Mouse (Mus musculus): ENCODE data around the gene Wdr45b. TPM values are rescaled to one million over a fixed set of nuclear protein-coding genes. Genes with fewer than 3 reads are reported as not detected.

Gene Wdr45b
- polyA plus RNA-seq (2014; fragmentation: Nextera tagmentation; extraction: Ambion mirVana), result 108 and 111 TPM in 2 replicates

- peaks cover 10% of the 10 kb centered on the region for H3K4me1 ChIP-seq (ENCODE audit: control insufficient read depth, insufficient read depth, low read length)
- under 1% methylated on average over 47 of the region's 69 CpGs for WGBS
Measured at GRCm38 (mm10) chr11:121354091-121354707, at the start of gene Wdr45b. Gene Wdr45b (minus strand): TSS chr11:121354445.

GRCm38 (mm10) chr11:121392405-121392804 lies 38.2 kb upstream of the Wdr45b start:
- Histone ChIP-seq H3K27me3 (replicated peaks; ENCODE audit: control insufficient read depth, insufficient read depth, low read length) (no peaks in the 10 kb centered on the region), H3K4me1 (ENCODE audit: control insufficient read depth, insufficient read depth, low read length) (peaks cover 6% of the 10 kb centered on the region; the same call in 1 of the 2 replicates)
- WGBS, result 92% methylated on average over 3 of the region's 3 CpGs

More at GRCm38 (mm10) chr11:121354091-121354707, at the start of gene Wdr45b:
- DNase-seq (ENCODE audit: low spot score) (peak; percentile 97), ATAC-seq (ENCODE audit: low read depth) (peak; percentile 99)
- H3K36me3 ChIP-seq (ENCODE audit: control insufficient read depth, insufficient read depth, low read length), result peaks cover 4% of the 10 kb centered on the region; the same call in 1 of the 2 replicates
- no peaks in the 10 kb centered on the region for H3K27me3 ChIP-seq (replicated peaks; ENCODE audit: control insufficient read depth, insufficient read depth, low read length)
- H3K9me3 ChIP-seq (ENCODE audit: control insufficient read depth, low read length), result no peaks in the 10 kb centered on the region
- peak within 1 kb of the TSS; percentile 87 for H3K4me3 ChIP-seq (ENCODE audit: low read depth, low read length)
- H3K4me2 ChIP-seq (ENCODE audit: low read depth, low read length), result peak within 1 kb of the TSS; percentile 85
- H3K9ac ChIP-seq (ENCODE audit: low read depth, low read length), result peak within 1 kb of the TSS; percentile 95
- H3K27ac ChIP-seq (replicated peaks; ENCODE audit: low read depth, low read length), result peak within 1 kb of the TSS; percentile 89

GRCm38 (mm10) chr11:121390793-121391192 lies 36.5 kb upstream of the Wdr45b start:
- no peak for DNase-seq (ENCODE audit: low spot score)
- no peak for ATAC-seq (ENCODE audit: low read depth)
- WGBS, result 71% methylated on average over 3 of the region's 3 CpGs
- Histone ChIP-seq H3K4me2 (ENCODE audit: low read depth, low read length) (no peak overlapping the region), H3K36me3 (ENCODE audit: control insufficient read depth, insufficient read depth, low read length) (no peaks in the 10 kb centered on the region), H3K4me3 (ENCODE audit: low read depth, low read length) (no peak overlapping the region), H3K27ac (replicated peaks; ENCODE audit: low read depth, low read length) (no peak overlapping the region), H3K4me1 (ENCODE audit: control insufficient read depth, insufficient read depth, low read length) (peaks cover 6% of the 10 kb centered on the region; the same call in 1 of the 2 replicates), H3K9me3 (ENCODE audit: control insufficient read depth, low read length) (no peaks in the 10 kb centered on the region), H3K27me3 (replicated peaks; ENCODE audit: control insufficient read depth, insufficient read depth, low read length) (no peaks in the 10 kb centered on the region), H3K9ac (ENCODE audit: low read depth, low read length) (no peak overlapping the region)

More at GRCm38 (mm10) chr11:121392405-121392804, 38.2 kb upstream of the Wdr45b start:
- H3K4me3 ChIP-seq (ENCODE audit: low read depth, low read length), result no peak overlapping the region
- no peak overlapping the region for H3K27ac ChIP-seq (replicated peaks; ENCODE audit: low read depth, low read length)
- no peak overlapping the region for H3K4me2 ChIP-seq (ENCODE audit: low read depth, low read length)
- DNase-seq (ENCODE audit: low spot score), result no peak
- no peaks in the 10 kb centered on the region for H3K36me3 ChIP-seq (ENCODE audit: control insufficient read depth, insufficient read depth, low read length)
- no peak for ATAC-seq (ENCODE audit: low read depth)
- no peaks in the 10 kb centered on the region for H3K9me3 ChIP-seq (ENCODE audit: control insufficient read depth, low read length)
- H3K9ac ChIP-seq (ENCODE audit: low read depth, low read length), result no peak overlapping the region

GRCm38 (mm10) chr11:121388554-121388945 lies 34.3 kb upstream of the Wdr45b start:
- H3K27ac ChIP-seq (replicated peaks; ENCODE audit: low read depth, low read length), result peak overlapping the region; percentile 39; the same call in 1 of the 2 replicates
- H3K4me3 ChIP-seq (ENCODE audit: low read depth, low read length), result peak overlapping the region; percentile 74
- 0 out of 2 replicates have a peak overlapping the region, but pooled peaks have one; percentile 8 for H3K9ac ChIP-seq (ENCODE audit: low read depth, low read length)
- H3K4me2 ChIP-seq (ENCODE audit: low read depth, low read length), result peak overlapping the region; percentile 68
- no peaks in the 10 kb centered on the region for H3K9me3 ChIP-seq (ENCODE audit: control insufficient read depth, low read length)
- WGBS, result 5% methylated on average over 6 of the region's 6 CpGs
- ATAC-seq (ENCODE audit: low read depth), result no peak; the same call in 1 of the 2 replicates
- no peaks in the 10 kb centered on the region for H3K36me3 ChIP-seq (ENCODE audit: control insufficient read depth, insufficient read depth, low read length)
- DNase-seq (ENCODE audit: low spot score), result no peak
- peaks cover 6% of the 10 kb centered on the region; the same call in 1 of the 2 replicates for H3K4me1 ChIP-seq (ENCODE audit: control insufficient read depth, insufficient read depth, low read length)
- H3K27me3 ChIP-seq (replicated peaks; ENCODE audit: control insufficient read depth, insufficient read depth, low read length), result no peaks in the 10 kb centered on the region

- Histone ChIP-seq H3K27me3 (replicated peaks; ENCODE audit: control insufficient read depth, insufficient read depth, low read length) (no peaks in the 10 kb centered on the region), H3K27ac (replicated peaks; ENCODE audit: low read depth, low read length) (peak within 1 kb of the TSS; percentile 39; the same call in 1 of the 2 replicates), H3K36me3 (ENCODE audit: control insufficient read depth, insufficient read depth, low read length) (no peaks in the 10 kb centered on the region), H3K9me3 (ENCODE audit: control insufficient read depth, low read length) (no peaks in the 10 kb centered on the region), H3K9ac (ENCODE audit: low read depth, low read length) (peak within 1 kb of the TSS; percentile 68), H3K4me3 (ENCODE audit: low read depth, low read length) (peak within 1 kb of the TSS; percentile 74), H3K4me1 (ENCODE audit: control insufficient read depth, insufficient read depth, low read length) (peaks cover 6% of the 10 kb centered on the region; the same call in 1 of the 2 replicates), H3K4me2 (ENCODE audit: low read depth, low read length) (peak within 1 kb of the TSS; percentile 68)
- WGBS, result 1% methylated on average over 50 of the region's 61 CpGs
- DNase-seq (ENCODE audit: low spot score), result peak; percentile 100
- peak; percentile 100 for ATAC-seq (ENCODE audit: low read depth)
Measured at GRCm38 (mm10) chr11:121387750-121388553, 33.7 kb upstream of the Wdr45b start, which contains the start of gene Rab40b. Gene Rab40b (minus strand): TSS chr11:121388251.

- Histone ChIP-seq H3K27me3 (replicated peaks; ENCODE audit: control insufficient read depth, insufficient read depth, low read length) (no peaks in the 10 kb centered on the region), H3K27ac (replicated peaks; ENCODE audit: low read depth, low read length) (no peak overlapping the region), H3K4me1 (ENCODE audit: control insufficient read depth, insufficient read depth, low read length) (no peaks in the 10 kb centered on the region), H3K4me3 (ENCODE audit: low read depth, low read length) (no peak overlapping the region), H3K36me3 (ENCODE audit: control insufficient read depth, insufficient read depth, low read length) (no peaks in the 10 kb centered on the region), H3K9ac (ENCODE audit: low read depth, low read length) (no peak overlapping the region), H3K4me2 (ENCODE audit: low read depth, low read length) (no peak overlapping the region), H3K9me3 (ENCODE audit: control insufficient read depth, low read length) (no peaks in the 10 kb centered on the region)
- 62% methylated on average over 6 of the region's 6 CpGs for WGBS
- DNase-seq (ENCODE audit: low spot score) (no peak), ATAC-seq (ENCODE audit: low read depth) (no peak)
Measured at GRCm38 (mm10) chr11:121380294-121380693, 26.0 kb upstream of the Wdr45b start.

- Histone ChIP-seq H3K4me2 (ENCODE audit: low read depth, low read length) (no peak overlapping the region), H3K36me3 (ENCODE audit: control insufficient read depth, insufficient read depth, low read length) (no peaks in the 10 kb centered on the region), H3K27ac (replicated peaks; ENCODE audit: low read depth, low read length) (no peak overlapping the region), H3K27me3 (replicated peaks; ENCODE audit: control insufficient read depth, insufficient read depth, low read length) (no peaks in the 10 kb centered on the region), H3K9ac (ENCODE audit: low read depth, low read length) (no peak overlapping the region), H3K9me3 (ENCODE audit: control insufficient read depth, low read length) (no peaks in the 10 kb centered on the region), H3K4me1 (ENCODE audit: control insufficient read depth, insufficient read depth, low read length) (no peaks in the 10 kb centered on the region), H3K4me3 (ENCODE audit: low read depth, low read length) (no peak overlapping the region)
- ATAC-seq (ENCODE audit: low read depth), result no peak
- no peak for DNase-seq (ENCODE audit: low spot score)
Measured at GRCm38 (mm10) chr11:121378644-121379043, 24.4 kb upstream of the Wdr45b start.

- H3K9ac ChIP-seq (ENCODE audit: low read depth, low read length), result no peak overlapping the region
- 67% methylated on average over 6 of the region's 6 CpGs for WGBS
- H3K4me3 ChIP-seq (ENCODE audit: low read depth, low read length), result no peak overlapping the region
- no peaks in the 10 kb centered on the region for H3K4me1 ChIP-seq (ENCODE audit: control insufficient read depth, insufficient read depth, low read length)
- no peaks in the 10 kb centered on the region for H3K36me3 ChIP-seq (ENCODE audit: control insufficient read depth, insufficient read depth, low read length)
- no peak for ATAC-seq (ENCODE audit: low read depth)
- H3K27me3 ChIP-seq (replicated peaks; ENCODE audit: control insufficient read depth, insufficient read depth, low read length), result no peaks in the 10 kb centered on the region
- DNase-seq (ENCODE audit: low spot score), result no peak
- H3K4me2 ChIP-seq (ENCODE audit: low read depth, low read length), result no peak overlapping the region
- no peaks in the 10 kb centered on the region for H3K9me3 ChIP-seq (ENCODE audit: control insufficient read depth, low read length)
- no peak overlapping the region for H3K27ac ChIP-seq (replicated peaks; ENCODE audit: low read depth, low read length)
Measured at GRCm38 (mm10) chr11:121373305-121373704, 19.1 kb upstream of the Wdr45b start.
